Mouse (Mus musculus): ENCODE data around the gene Mettl27. TPM values are rescaled to one million over a fixed set of nuclear protein-coding genes. Genes with fewer than 3 reads are reported as not detected.

The Mettl27 gene
- polyA plus RNA-seq, 1 experiment from 2014 or later = 10.4 TPM

DNA sequence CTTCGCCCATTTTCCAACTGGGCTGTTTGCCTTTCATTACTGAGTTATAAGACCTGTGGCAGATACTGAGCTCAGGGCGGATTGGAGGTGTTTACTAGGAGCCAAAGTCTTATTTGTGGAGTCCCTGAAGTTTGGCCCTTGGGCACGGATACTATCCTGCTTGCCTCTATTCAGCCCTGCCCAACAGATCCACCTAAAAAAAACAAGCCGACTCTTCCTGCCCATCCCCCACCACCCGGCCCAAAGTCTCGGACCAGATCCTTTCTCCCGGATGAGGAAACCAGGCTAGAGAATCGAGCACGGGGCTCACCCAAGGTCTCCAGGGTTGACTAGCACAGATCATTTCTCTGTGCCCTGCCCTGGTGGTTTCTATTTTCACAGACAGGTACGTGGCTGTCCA, 49.0 kb downstream of the Mettl27 start:
- WGBS = 63% methylated on average over 10 of the region's 10 CpGs
- no peak overlapping the region for H3K4me3 ChIP-seq
- ATAC-seq (ENCODE audit: low FRiP score) = no peak
- H3K9ac ChIP-seq = no peak overlapping the region
- no peaks in the 10 kb centered on the region for H3K36me3 ChIP-seq
- peaks cover 13% of the 10 kb centered on the region for H3K4me1 ChIP-seq
- H3K27me3 ChIP-seq = peaks cover 20% of the 10 kb centered on the region
- no peaks in the 10 kb centered on the region for H3K9me3 ChIP-seq (replicated peaks)
- no peak overlapping the region for H3K27ac ChIP-seq
- no peak overlapping the region for H3K4me2 ChIP-seq (replicated peaks)

DNA sequence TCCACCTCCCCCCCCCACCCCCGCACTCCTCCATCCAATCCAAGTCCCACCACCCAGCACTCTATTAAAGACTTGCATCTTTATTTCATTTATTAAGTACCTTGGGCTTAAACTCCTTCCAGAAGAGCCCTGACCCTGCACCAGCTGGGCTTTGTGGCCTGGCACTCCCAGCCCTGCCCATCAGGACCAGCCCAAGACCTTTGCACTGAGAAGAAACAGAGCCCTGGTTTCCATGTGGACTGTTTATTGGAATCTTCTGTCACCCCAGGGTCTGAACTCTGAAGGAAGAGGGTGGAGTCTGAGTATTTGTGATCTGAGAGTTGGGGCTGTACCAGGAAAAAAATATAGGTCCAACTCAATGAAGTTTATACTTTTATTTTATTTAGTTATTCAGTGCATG, 50.9 kb downstream of the Mettl27 start:
- H3K27ac ChIP-seq = no peak overlapping the region
- no peaks in the 10 kb centered on the region for H3K36me3 ChIP-seq
- H3K27me3 ChIP-seq = peaks cover 40% of the 10 kb centered on the region
- no peak overlapping the region for H3K9ac ChIP-seq
- ATAC-seq (ENCODE audit: low FRiP score) = no peak
- no peak overlapping the region for H3K4me3 ChIP-seq
- H3K9me3 ChIP-seq (replicated peaks) = no peaks in the 10 kb centered on the region
- no peak overlapping the region for H3K4me2 ChIP-seq (replicated peaks)
- 90% methylated on average over 1 of the region's 1 CpGs for WGBS
- peaks cover 24% of the 10 kb centered on the region for H3K4me1 ChIP-seq

DNA sequence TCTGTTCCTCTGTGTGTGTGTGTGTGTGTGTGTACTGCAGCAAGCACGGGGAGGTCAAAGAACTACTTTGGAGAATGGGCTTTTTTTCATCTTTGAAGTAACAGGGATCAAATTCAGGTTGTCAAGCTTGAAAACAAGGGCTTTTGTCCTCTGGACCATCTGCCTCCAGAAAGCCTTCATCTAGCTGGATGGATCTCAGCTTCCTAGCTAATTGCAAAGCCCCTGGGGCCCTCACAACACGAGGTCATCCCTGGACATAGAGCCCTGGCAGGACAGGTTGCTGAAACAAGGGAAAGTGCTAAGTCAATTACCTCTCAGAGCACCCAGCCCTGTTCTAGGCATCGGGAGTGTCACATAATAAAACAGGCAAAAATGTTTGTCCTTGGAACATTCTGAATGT, 51.6 kb downstream of the Mettl27 start:
- no peaks in the 10 kb centered on the region for H3K9me3 ChIP-seq (replicated peaks)
- H3K27me3 ChIP-seq = peaks cover 45% of the 10 kb centered on the region
- no peak overlapping the region for H3K4me3 ChIP-seq
- WGBS = 12% methylated on average over 3 of the region's 3 CpGs
- no peak overlapping the region for H3K27ac ChIP-seq
- ATAC-seq (ENCODE audit: low FRiP score) = no peak
- no peaks in the 10 kb centered on the region for H3K36me3 ChIP-seq
- no peak overlapping the region for H3K9ac ChIP-seq
- H3K4me2 ChIP-seq (replicated peaks) = no peak overlapping the region
- H3K4me1 ChIP-seq = peaks cover 24% of the 10 kb centered on the region

DNA sequence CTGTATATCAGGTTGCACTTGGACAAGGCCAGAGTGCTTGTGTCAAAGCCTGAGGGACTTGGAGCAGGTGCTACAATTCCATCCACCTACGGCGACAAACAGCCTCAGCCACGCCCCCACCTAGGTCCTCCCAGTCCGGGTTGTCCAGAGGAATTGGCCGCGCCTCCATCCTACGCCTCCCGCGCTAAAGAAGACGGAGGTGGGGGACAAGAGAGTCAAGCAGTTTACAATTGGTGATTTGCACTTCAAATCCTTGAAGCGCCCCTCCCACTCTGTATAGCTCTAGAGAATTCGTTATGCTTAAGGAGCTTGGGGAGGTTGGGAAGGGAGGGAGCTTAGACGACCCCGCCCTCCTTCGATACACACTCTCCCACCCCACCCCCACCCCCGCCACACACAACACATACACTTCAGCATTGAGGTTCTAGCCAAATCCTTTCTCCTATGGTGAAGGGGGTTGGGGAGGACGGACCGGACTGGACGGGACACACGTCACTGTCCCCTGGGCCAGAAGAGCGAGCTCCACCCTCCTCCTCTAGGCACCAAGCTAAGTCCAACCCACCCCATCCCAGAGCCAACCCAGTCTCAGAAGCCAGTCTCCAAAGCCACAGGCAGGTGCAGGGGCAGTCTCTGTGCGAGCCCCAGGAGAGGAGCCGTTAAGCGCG, 53.6 kb downstream of the Mettl27 start, which contains the start of gene Cldn3:
Cldn3 (plus strand) TSS at position 582 of the 665 bp plus-strand sequence.
- Histone ChIP-seq H3K9ac (peak within 1 kb of the TSS; percentile 39; the same call in 1 of the 2 replicates), H3K27me3 (peaks cover 62% of the 10 kb centered on the region), H3K4me1 (peaks cover 24% of the 10 kb centered on the region), H3K9me3 (replicated peaks) (no peaks in the 10 kb centered on the region), H3K4me2 (replicated peaks) (peak within 1 kb of the TSS; percentile 43), H3K27ac (no peak within 1 kb of the TSS), H3K36me3 (no peaks in the 10 kb centered on the region), H3K4me3 (peak within 1 kb of the TSS; percentile 22)
- 2% methylated on average over 25 of the region's 25 CpGs for WGBS
- 0 out of 2 replicates have a peak, but pooled peaks have one; percentile 32 for ATAC-seq (ENCODE audit: low FRiP score)

DNA sequence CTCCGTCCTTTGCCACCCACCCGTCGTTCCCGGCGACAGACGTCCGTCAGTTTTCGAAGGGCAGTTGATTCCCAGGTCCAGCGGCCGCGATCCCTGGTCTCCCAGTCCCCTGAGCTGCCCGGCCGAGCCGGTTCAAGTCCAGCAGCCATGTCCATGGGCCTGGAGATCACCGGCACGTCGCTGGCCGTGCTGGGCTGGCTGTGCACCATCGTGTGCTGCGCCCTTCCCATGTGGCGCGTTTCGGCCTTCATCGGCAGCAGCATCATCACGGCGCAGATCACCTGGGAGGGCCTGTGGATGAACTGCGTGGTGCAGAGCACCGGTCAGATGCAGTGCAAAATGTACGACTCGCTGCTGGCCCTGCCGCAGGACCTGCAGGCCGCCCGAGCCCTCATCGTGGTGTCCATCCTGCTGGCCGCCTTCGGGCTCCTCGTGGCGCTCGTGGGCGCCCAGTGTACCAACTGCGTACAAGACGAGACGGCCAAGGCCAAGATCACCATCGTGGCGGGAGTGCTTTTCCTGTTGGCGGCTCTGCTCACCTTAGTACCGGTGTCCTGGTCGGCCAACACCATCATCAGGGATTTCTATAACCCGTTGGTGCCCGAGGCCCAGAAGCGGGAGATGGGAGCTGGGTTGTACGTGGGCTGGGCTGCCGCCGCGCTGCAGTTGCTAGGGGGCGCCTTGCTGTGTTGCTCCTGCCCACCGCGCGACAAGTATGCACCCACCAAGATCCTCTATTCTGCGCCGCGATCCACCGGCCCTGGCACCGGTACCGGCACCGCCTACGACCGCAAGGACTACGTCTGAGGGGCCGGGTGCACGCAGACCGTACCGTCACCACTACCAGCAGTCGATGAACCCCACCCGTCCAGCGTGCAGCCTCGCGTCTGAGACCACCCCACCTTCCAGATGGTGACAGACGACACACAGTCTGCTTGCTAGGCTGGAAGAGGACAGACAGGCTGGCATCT, 54.4 kb downstream of the Mettl27 start:
- no peak overlapping the region for H3K27ac ChIP-seq
- H3K27me3 ChIP-seq = peaks cover 62% of the 10 kb centered on the region
- ATAC-seq (ENCODE audit: low FRiP score) = no peak

DNA sequence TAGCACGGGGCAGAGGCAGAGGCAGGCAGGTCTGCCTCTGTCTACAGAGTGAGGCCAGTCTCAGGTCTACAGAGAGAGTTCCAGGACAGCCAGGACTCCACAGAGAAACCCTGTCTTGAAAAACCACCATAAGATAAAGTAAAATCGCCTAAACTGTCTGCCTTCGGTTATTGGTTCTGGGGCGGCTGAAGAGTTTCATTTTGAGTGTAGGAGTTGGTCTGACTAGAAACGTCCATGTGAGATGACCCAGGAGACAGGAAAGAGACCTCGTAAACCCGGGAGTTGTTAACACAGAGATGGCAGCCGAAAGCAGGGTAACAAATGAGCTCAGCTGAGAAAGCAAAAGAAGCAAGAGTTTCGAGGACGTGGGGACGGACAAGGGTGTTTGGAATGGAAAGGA, 57.0 kb downstream of the Mettl27 start:
- 73% methylated on average over 11 of the region's 11 CpGs for WGBS
- Histone ChIP-seq H3K9ac (no peak overlapping the region), H3K9me3 (replicated peaks) (no peaks in the 10 kb centered on the region), H3K4me1 (peaks cover 22% of the 10 kb centered on the region), H3K27me3 (peaks cover 61% of the 10 kb centered on the region), H3K27ac (no peak overlapping the region), H3K4me3 (no peak overlapping the region), H3K4me2 (replicated peaks) (no peak overlapping the region), H3K36me3 (no peaks in the 10 kb centered on the region)
- no peak for ATAC-seq (ENCODE audit: low FRiP score)

More for the DNA sequence above, 54.4 kb downstream of the Mettl27 start:
- H3K4me2 ChIP-seq (replicated peaks) = peak overlapping the region; percentile 43
- peak overlapping the region; percentile 39; the same call in 1 of the 2 replicates for H3K9ac ChIP-seq
- 4% methylated on average over 79 of the region's 79 CpGs for WGBS
- peaks cover 24% of the 10 kb centered on the region for H3K4me1 ChIP-seq
- no peaks in the 10 kb centered on the region for H3K9me3 ChIP-seq (replicated peaks)
- no peaks in the 10 kb centered on the region for H3K36me3 ChIP-seq
- peak overlapping the region; percentile 22 for H3K4me3 ChIP-seq

DNA sequence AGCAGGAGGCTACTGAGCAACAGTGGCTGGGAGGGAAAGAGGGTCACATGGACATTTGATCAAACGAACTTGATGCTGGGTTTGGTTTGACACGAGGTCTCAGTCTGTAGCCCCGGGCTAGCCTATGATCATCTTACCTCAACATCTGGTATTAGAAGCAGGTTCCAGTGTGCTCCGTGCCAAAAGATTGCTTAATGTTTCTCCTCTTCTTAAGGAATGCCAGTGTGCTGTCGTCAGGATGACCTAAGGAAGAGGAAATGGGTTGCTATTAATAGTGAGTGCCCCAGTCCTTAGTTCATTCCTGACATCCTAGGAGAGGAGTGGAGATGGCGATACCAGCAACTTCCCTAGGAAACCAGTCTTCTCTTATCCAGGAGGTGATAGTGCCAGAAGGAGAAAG, 57.6 kb downstream of the Mettl27 start:
- WGBS = 68% methylated on average over 6 of the region's 6 CpGs
- peaks cover 56% of the 10 kb centered on the region for H3K27me3 ChIP-seq
- H3K36me3 ChIP-seq = no peaks in the 10 kb centered on the region
- H3K4me1 ChIP-seq = peaks cover 19% of the 10 kb centered on the region
- no peaks in the 10 kb centered on the region for H3K9me3 ChIP-seq (replicated peaks)
- no peak for ATAC-seq (ENCODE audit: low FRiP score)
- H3K9ac ChIP-seq = no peak overlapping the region
- no peak overlapping the region for H3K4me3 ChIP-seq
- no peak overlapping the region for H3K4me2 ChIP-seq (replicated peaks)
- no peak overlapping the region for H3K27ac ChIP-seq

Other genes with a start within 250 kb of the Mettl27 start
- gene Limk1, start 243.8 kb upstream of the Mettl27 start, polyA plus RNA-seq (2016; fragmentation: Nextera tagmentation; extraction: Ambion mirVana) = 19.5 and 20.9 TPM in 2 replicates
- 7.2 and 10.1 TPM in 2 replicates for gene Eln, start 185.0 kb upstream of the Mettl27 start, polyA plus RNA-seq (2016; fragmentation: Nextera tagmentation; extraction: Ambion mirVana)
- not detected in 2 replicates for gene Tmem270, start 25.6 kb upstream of the Mettl27 start, polyA plus RNA-seq (2016; fragmentation: Nextera tagmentation; extraction: Ambion mirVana)
- 2.4 and 2.6 TPM in 2 replicates for gene Cldn13, start 16.8 kb upstream of the Mettl27 start, polyA plus RNA-seq (2016; fragmentation: Nextera tagmentation; extraction: Ambion mirVana)
- 4.2 and 6.1 TPM in 2 replicates for gene Cldn4, start 14.6 kb downstream of the Mettl27 start, polyA plus RNA-seq (2016; fragmentation: Nextera tagmentation; extraction: Ambion mirVana)
- 8.2 and 18.3 TPM in 2 replicates for gene Cldn3, start 53.8 kb downstream of the Mettl27 start, polyA plus RNA-seq (2016; fragmentation: Nextera tagmentation; extraction: Ambion mirVana)
- 47.4 and 51.0 TPM in 2 replicates for gene Abhd11, start 76.8 kb downstream of the Mettl27 start, polyA plus RNA-seq (2016; fragmentation: Nextera tagmentation; extraction: Ambion mirVana)
- gene Stx1a, start 91.1 kb downstream of the Mettl27 start, polyA plus RNA-seq (2016; fragmentation: Nextera tagmentation; extraction: Ambion mirVana) = 34.3 and 38.7 TPM in 2 replicates
- gene Dnajc30, start 131.8 kb downstream of the Mettl27 start, polyA plus RNA-seq (2016; fragmentation: Nextera tagmentation; extraction: Ambion mirVana) = 28.9 and 34.4 TPM in 2 replicates
- 113 and 119 TPM in 2 replicates for gene Bud23, start 132.6 kb downstream of the Mettl27 start, polyA plus RNA-seq (2016; fragmentation: Nextera tagmentation; extraction: Ambion mirVana)
- gene Vps37d, start 145.9 kb downstream of the Mettl27 start, polyA plus RNA-seq (2016; fragmentation: Nextera tagmentation; extraction: Ambion mirVana) = 31.6 and 34.2 TPM in 2 replicates
- 1.5 and 2.0 TPM in 2 replicates for gene Mlxipl, start 157.5 kb downstream of the Mettl27 start, polyA plus RNA-seq (2016; fragmentation: Nextera tagmentation; extraction: Ambion mirVana)
- 26.9 and 27.2 TPM in 2 replicates for gene Tbl2, start 217.3 kb downstream of the Mettl27 start, polyA plus RNA-seq (2016; fragmentation: Nextera tagmentation; extraction: Ambion mirVana)
- 45.1 and 45.9 TPM in 2 replicates for gene Bcl7b, start 235.9 kb downstream of the Mettl27 start, polyA plus RNA-seq (2016; fragmentation: Nextera tagmentation; extraction: Ambion mirVana)

Measured in hindbrain, embryonic 12.5 days (tissue).